Mouse (Mus musculus): Measurements from ENCODE around the gene Lag3.
"Not testable (repeated sequence)": the region's sequence is repeated elsewhere in the genome, so short reads cannot be mapped to it uniquely, and the experiment has no call there.

Lag3 gene

GRCm38 (mm10) chr6:124901851-124902250 is 9.7 kb downstream of the Lag3 start:
- no peak for DNase-seq (ENCODE audit: extremely low spot score, low read depth, low spot score)

- DNase-seq (ENCODE audit: extremely low spot score, low read depth, low spot score), result no peak
Observed at GRCm38 (mm10) chr6:124900801-124901480, 10.6 kb downstream of the Lag3 start.

GRCm38 (mm10) chr6:124900056-124900800 is 11.3 kb downstream of the Lag3 start:
- no peak for DNase-seq (ENCODE audit: extremely low spot score, low read depth, low spot score)

GRCm38 (mm10) chr6:124898359-124898758 is 13.1 kb downstream of the Lag3 start:
- no peak for DNase-seq (ENCODE audit: extremely low spot score, low read depth, low spot score)

GRCm38 (mm10) chr6:124894113-124894512 is 17.4 kb downstream of the Lag3 start:
- not testable (repeated sequence) for DNase-seq (ENCODE audit: extremely low spot score, low read depth, low spot score)

GRCm38 (mm10) chr6:124890997-124891396 is 20.5 kb downstream of the Lag3 start:
- DNase-seq (ENCODE audit: extremely low spot score, low read depth, low spot score), result no peak

- no peak for DNase-seq (ENCODE audit: extremely low spot score, low read depth, low spot score)
Observed at GRCm38 (mm10) chr6:124888555-124889125, 22.9 kb downstream of the Lag3 start.

- no peak for DNase-seq (ENCODE audit: extremely low spot score, low read depth, low spot score)
Observed at GRCm38 (mm10) chr6:124887986-124888385, 23.5 kb downstream of the Lag3 start, which contains the start of gene Cd4. Cd4 (minus strand) TSS chr6:124888221.

GRCm38 (mm10) chr6:124885956-124886381 is 25.5 kb downstream of the Lag3 start:
- no peak for DNase-seq (ENCODE audit: extremely low spot score, low read depth, low spot score)

GRCm38 (mm10) chr6:124884714-124885500 is 26.6 kb downstream of the Lag3 start:
- DNase-seq (ENCODE audit: extremely low spot score, low read depth, low spot score), result no peak

- DNase-seq (ENCODE audit: extremely low spot score, low read depth, low spot score), result no peak
Observed at GRCm38 (mm10) chr6:124883351-124883750, 28.2 kb downstream of the Lag3 start.

GRCm38 (mm10) chr6:124881821-124882220 is 29.7 kb downstream of the Lag3 start:
- DNase-seq (ENCODE audit: extremely low spot score, low read depth, low spot score), result no peak

- no peak for DNase-seq (ENCODE audit: extremely low spot score, low read depth, low spot score)
Observed at GRCm38 (mm10) chr6:124879390-124879789, 32.1 kb downstream of the Lag3 start.

- no peak for DNase-seq (ENCODE audit: extremely low spot score, low read depth, low spot score)
Observed at GRCm38 (mm10) chr6:124874348-124874747, 37.2 kb downstream of the Lag3 start.

GRCm38 (mm10) chr6:124866560-124866959 is 44.9 kb downstream of the Lag3 start:
- no peak for DNase-seq (ENCODE audit: extremely low spot score, low read depth, low spot score)

GRCm38 (mm10) chr6:124865766-124866362 is 45.6 kb downstream of the Lag3 start:
- no peak for DNase-seq (ENCODE audit: extremely low spot score, low read depth, low spot score)

GRCm38 (mm10) chr6:124863658-124864298 is 47.7 kb downstream of the Lag3 start, which contains the start of gene Gpr162:
Gpr162 (minus strand) TSS chr6:124863983.
- no peak for DNase-seq (ENCODE audit: extremely low spot score, low read depth, low spot score)

- no peak for DNase-seq (ENCODE audit: extremely low spot score, low read depth, low spot score)
Observed at GRCm38 (mm10) chr6:124863125-124863657, 48.3 kb downstream of the Lag3 start.

GRCm38 (mm10) chr6:124862406-124863124 is 48.9 kb downstream of the Lag3 start:
- no peak for DNase-seq (ENCODE audit: extremely low spot score, low read depth, low spot score)

Measured in hindlimb bud, embryonic 11.5 days (tissue).